Mouse (Mus musculus) forebrain, embryonic 16.5 days (tissue): ENCODE measurements at regions not wholly inside any gene's neighbourhood (a gene's known extent, or its start where the extent isn't known, plus 50 kb on each side); places are given as distances from the start of the nearest gene placed in this dataset.

Source experiments
- ATAC-seq: fragments of 200-750 bp; cut with Nextera tagmentation; 2 replicates; pipeline ENCODE4 v1.8.0; 2017; ENCODE audit warnings: mild to moderate bottlenecking, moderate library complexity
- H3K27ac ChIP-seq: fragments of 300-500 bp; sonication (generic); 2 replicates; pipeline ENCODE4 v1.5.1; 2014; ENCODE audit warnings: low read length, control low read depth
- H3K27me3 ChIP-seq: fragments of 300-500 bp; sonication (generic); replicated peaks from 2 replicates; pipeline ENCODE4 v1.6.1; 2014; ENCODE audit warnings: low read length; ENCODE audit not compliant: control insufficient read depth, insufficient read depth
- H3K36me3 ChIP-seq: fragments of 300-500 bp; sonication (generic); 2 replicates; pipeline ENCODE4 v1.6.1; 2014; ENCODE audit not compliant: control insufficient read depth, insufficient read depth
- H3K4me1 ChIP-seq: fragments of 300-500 bp; sonication (generic); replicated peaks from 2 replicates; pipeline ENCODE4 v1.6.1; 2014; ENCODE audit warnings: low read length; ENCODE audit not compliant: control insufficient read depth, insufficient read depth
- H3K4me2 ChIP-seq: fragments of 300-500 bp; sonication (generic); 2 replicates; pipeline ENCODE4 v1.6.1; 2014; ENCODE audit warnings: mild to moderate bottlenecking, low read length, control low read depth
- H3K4me3 ChIP-seq: fragments of 300-500 bp; sonication (generic); replicated peaks from 2 replicates; pipeline ENCODE4 v1.5.1; 2014; ENCODE audit warnings: mild to moderate bottlenecking, low read length, control low read depth
- H3K9ac ChIP-seq: fragments of 300-500 bp; sonication (generic); replicated peaks from 2 replicates; pipeline ENCODE4 v1.6.1; 2014; ENCODE audit warnings: low read depth, low read length, control low read depth
- H3K9me3 ChIP-seq: fragments of 300-500 bp; sonication (generic); 2 replicates; pipeline ENCODE4 v1.6.1; 2016; ENCODE audit warnings: low read length; ENCODE audit not compliant: control insufficient read depth
- WGBS: fragments of 180-500 bp; shearing (Covaris S2); extraction: QIAGEN DNeasy Blood & Tissue Kit; methylation state at CpG from one replicate; pipeline ENCODE4 v1.1.7; 2014; 5-methylcytosine and 5-hydroxymethylcytosine counted together

DNA sequence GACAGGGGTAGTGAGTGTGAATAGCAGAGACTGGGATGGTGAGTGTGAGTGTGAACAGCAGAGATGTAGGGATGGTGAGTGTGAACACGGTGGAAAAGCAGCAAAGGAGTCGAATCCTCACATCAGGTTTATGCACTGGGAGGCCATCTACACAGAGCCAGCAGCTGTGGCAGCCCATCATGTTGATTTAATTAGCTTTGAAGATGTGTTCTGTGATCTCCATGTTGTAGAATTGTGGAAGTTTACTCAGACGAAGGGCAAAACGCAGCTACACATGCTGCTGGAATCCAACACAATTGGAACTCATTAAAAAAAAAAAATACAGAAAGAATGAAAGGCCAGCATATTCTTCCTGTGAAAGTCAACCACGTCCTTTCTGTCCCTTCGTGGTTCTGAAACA, 80.2 kb upstream of the Lrig3 start:
- Histone ChIP-seq H3K27me3 (no peaks in the 10 kb centered on the region), H3K9ac (no peak overlapping the region), H3K27ac (no peak overlapping the region), H3K36me3 (no peaks in the 10 kb centered on the region), H3K4me2 (no peak overlapping the region), H3K4me3 (no peak overlapping the region), H3K9me3 (no peaks in the 10 kb centered on the region), H3K4me1 (no peaks in the 10 kb centered on the region; the same call in 1 of the 2 replicates)
- WGBS = 15% methylated on average over 6 of the region's 6 CpGs
- ATAC-seq = no peak

- H3K9ac ChIP-seq = no peak overlapping the region
- WGBS = 91% methylated on average over 7 of the region's 7 CpGs
- ATAC-seq = no peak
- no peak overlapping the region for H3K4me2 ChIP-seq
- H3K36me3 ChIP-seq = no peaks in the 10 kb centered on the region
- H3K4me1 ChIP-seq = no peaks in the 10 kb centered on the region
- H3K4me3 ChIP-seq = no peak overlapping the region
- no peaks in the 10 kb centered on the region for H3K27me3 ChIP-seq
- no peaks in the 10 kb centered on the region for H3K9me3 ChIP-seq
- H3K27ac ChIP-seq = no peak overlapping the region
These were observed 73.8 kb upstream of the Lrig3 start for GRCm38 (mm10) chr10:125892122-125892521.

DNA sequence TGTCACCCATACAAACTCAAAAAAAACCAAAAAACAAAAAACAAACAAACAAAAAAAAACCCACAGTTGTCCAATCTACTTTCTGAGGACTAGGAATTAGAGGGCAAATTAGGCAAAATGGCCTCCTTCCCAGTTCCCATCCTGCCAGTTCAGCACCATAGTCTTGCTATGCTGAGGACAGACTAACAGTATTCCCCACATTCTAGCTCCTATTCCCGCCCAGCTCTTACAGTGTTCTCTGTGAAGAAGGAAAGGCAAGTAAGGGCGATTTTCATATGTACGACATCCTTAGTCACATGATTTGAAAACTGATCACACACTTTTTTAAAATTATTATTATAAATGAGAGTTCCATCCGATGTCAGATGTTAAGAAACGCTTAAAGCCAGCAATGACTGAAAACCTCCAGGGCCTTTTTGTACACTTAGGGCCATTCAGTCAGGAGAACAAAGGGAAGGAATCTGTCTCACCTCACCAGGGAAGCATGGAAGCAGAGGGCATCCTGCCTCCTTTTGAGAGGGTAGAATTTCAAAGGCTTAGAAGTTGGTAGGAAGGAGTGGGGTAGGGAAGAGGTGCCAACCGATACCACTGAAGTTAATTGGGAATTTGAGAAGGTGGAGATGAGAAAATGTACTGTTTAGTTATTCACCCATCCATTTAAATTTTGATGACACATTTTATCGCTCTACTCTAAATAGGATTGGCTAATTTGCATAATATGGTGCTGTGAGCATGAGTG, 70.1 kb upstream of the Lrig3 start:
- Histone ChIP-seq H3K9ac (no peak overlapping the region), H3K4me3 (no peak overlapping the region), H3K4me2 (no peak overlapping the region), H3K4me1 (no peaks in the 10 kb centered on the region), H3K9me3 (no peaks in the 10 kb centered on the region), H3K27me3 (no peaks in the 10 kb centered on the region), H3K27ac (no peak overlapping the region), H3K36me3 (no peaks in the 10 kb centered on the region)
- 48% methylated on average over 7 of the region's 7 CpGs for WGBS
- ATAC-seq = no peak

- WGBS = 69% methylated on average over 5 of the region's 5 CpGs
- H3K9ac ChIP-seq = no peak overlapping the region
- H3K4me2 ChIP-seq = no peak overlapping the region
These were observed 69.3 kb upstream of the Lrig3 start for GRCm38 (mm10) chr10:125896646-125897045.

GRCm38 (mm10) chr10:125899504-125899903, 66.5 kb upstream of the Lrig3 start:
- no peaks in the 10 kb centered on the region for H3K36me3 ChIP-seq
- H3K4me2 ChIP-seq = no peak overlapping the region
- WGBS = 92% methylated on average over 4 of the region's 4 CpGs
- no peak overlapping the region for H3K9ac ChIP-seq
- no peak for ATAC-seq
- H3K4me1 ChIP-seq = no peaks in the 10 kb centered on the region
- H3K9me3 ChIP-seq = no peaks in the 10 kb centered on the region
- no peak overlapping the region for H3K27ac ChIP-seq
- H3K27me3 ChIP-seq = no peaks in the 10 kb centered on the region
- no peak overlapping the region for H3K4me3 ChIP-seq

More at GRCm38 (mm10) chr10:125896646-125897045, 69.3 kb upstream of the Lrig3 start:
- H3K27ac ChIP-seq = no peak overlapping the region
- H3K4me3 ChIP-seq = no peak overlapping the region
- H3K4me1 ChIP-seq = no peaks in the 10 kb centered on the region
- H3K27me3 ChIP-seq = no peaks in the 10 kb centered on the region
- H3K36me3 ChIP-seq = no peaks in the 10 kb centered on the region
- H3K9me3 ChIP-seq = no peaks in the 10 kb centered on the region
- no peak for ATAC-seq

DNA sequence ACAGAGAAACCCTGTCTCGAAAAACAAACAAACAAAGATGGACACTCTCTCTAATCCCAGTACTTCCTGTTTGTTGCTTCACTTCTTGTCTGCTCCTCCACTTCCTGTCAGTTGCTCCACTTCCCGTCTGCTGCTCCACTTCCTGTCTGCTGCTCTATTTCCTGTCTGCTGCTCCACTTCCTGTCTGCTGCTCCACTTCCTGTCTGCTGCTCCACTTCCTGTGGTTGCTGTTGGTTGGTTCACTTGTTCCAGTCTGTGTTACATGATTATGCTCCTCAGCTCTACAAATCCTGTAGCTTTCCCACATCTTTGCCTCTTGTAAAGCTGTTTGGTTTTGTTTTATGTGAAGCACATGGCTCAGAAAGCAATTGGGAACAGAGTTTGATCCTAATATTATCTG, 65.4 kb upstream of the Lrig3 start:
- Histone ChIP-seq H3K27me3 (no peaks in the 10 kb centered on the region), H3K4me2 (no peak overlapping the region), H3K9ac (no peak overlapping the region)

GRCm38 (mm10) chr10:125902668-125903067, 63.3 kb upstream of the Lrig3 start:
- WGBS = 79% methylated on average over 5 of the region's 5 CpGs

More for the DNA sequence above, 65.4 kb upstream of the Lrig3 start:
- ATAC-seq = no peak
- no peak overlapping the region for H3K4me3 ChIP-seq
- 94% methylated on average over 2 of the region's 2 CpGs for WGBS
- H3K36me3 ChIP-seq = no peaks in the 10 kb centered on the region
- no peaks in the 10 kb centered on the region for H3K4me1 ChIP-seq
- no peak overlapping the region for H3K27ac ChIP-seq
- no peaks in the 10 kb centered on the region for H3K9me3 ChIP-seq

GRCm38 (mm10) chr10:125912207-125912606, 53.8 kb upstream of the Lrig3 start:
- ATAC-seq = peak; percentile 49; the same call in 1 of the 2 replicates
- no peaks in the 10 kb centered on the region for H3K9me3 ChIP-seq
- H3K36me3 ChIP-seq = no peaks in the 10 kb centered on the region
- 0 out of 2 replicates have a peak, but pooled peaks cover 3% of the 10 kb centered on the region for H3K4me1 ChIP-seq
- H3K27ac ChIP-seq = no peak overlapping the region
- H3K4me2 ChIP-seq = no peak overlapping the region
- no peak overlapping the region for H3K9ac ChIP-seq
- no peaks in the 10 kb centered on the region for H3K27me3 ChIP-seq
- 35% methylated on average over 7 of the region's 7 CpGs for WGBS
- no peak overlapping the region for H3K4me3 ChIP-seq

More at GRCm38 (mm10) chr10:125902668-125903067, 63.3 kb upstream of the Lrig3 start:
- Histone ChIP-seq H3K36me3 (no peaks in the 10 kb centered on the region), H3K27me3 (no peaks in the 10 kb centered on the region), H3K4me3 (no peak overlapping the region), H3K4me2 (no peak overlapping the region), H3K9me3 (no peaks in the 10 kb centered on the region), H3K9ac (no peak overlapping the region), H3K27ac (no peak overlapping the region), H3K4me1 (no peaks in the 10 kb centered on the region)
- no peak for ATAC-seq
